Mouse (Mus musculus): ENCODE measurements around the gene Dcn.

The Dcn gene

DNA sequence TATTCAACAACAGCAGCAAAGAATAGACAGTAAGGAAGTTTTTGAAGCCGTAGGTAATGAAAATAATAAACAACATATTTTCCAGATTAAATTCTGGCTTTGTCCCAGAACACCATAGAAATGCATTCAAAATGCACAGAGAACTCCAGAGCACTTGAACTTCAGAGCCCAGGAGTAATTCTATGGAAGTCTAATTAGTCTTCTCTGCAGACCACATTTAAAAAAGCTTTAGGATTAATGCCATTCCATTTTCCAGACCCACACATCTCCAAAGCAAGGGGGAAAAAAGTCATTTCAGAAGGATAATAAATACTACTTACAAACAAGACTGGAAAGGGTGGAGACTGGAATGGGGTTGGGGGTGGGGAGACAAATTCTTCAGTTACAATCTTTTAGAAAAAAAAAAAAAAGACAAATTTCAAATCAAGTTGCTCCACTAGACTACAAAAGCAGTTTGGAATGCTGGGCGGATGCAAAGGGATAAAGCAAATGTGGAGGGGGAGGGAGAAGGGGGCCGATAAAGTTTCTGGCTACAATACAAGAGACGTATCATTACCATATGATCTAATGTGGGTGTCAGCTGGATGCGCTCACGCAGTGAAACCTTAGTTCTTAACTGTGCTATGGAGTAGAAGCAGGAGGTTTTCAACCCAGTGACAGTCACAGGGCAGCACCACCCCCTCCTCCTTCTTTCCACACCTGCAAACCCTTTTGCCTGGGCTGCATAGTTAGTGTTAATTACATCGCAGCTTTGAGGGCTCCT lies at the start of gene Dcn:
Dcn (plus strand) TSS at position 606 of the 763 bp plus-strand sequence.
- no peak for DNase-seq (ENCODE audit: low read depth)

DNA sequence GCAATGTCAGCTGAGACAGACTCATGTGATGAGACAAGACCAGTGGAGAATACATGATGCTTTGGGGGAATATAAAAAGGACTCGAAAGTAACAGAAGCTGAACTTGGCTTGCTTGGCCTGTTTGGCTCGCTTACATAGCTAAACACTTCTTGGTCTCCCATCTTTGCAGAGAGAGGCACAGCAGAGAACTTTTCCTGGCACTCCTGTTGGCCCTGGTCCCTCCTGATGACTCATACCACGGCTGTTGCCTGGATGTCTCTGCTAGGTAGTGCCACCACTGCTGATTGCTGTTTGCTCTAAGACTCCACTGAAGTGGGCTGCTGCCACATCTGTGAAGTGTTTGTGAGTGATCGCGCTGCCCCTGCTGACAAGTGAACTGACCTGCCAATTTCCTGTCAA lies 42.7 kb upstream of the Dcn start:
- DNase-seq (ENCODE audit: low read depth), result no peak

DNA sequence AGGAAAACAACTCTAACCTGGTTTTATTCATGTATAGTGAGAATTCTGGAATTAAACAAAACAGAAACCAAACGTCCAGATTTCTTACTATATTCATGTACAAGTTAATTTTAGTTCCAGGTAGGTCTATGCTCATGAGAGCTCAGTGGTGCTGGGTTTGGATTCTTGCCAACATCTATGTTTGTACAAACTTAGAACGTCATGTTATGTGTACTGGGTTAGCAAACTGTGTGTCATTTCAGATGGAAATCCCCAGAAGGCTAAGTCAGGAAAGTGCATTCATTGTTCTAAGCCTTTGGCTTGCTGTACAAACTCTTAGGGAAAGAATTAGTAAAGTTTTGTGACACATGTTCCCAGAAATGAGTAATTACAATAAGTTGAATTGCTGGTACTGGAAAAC lies 37.1 kb upstream of the Dcn start:
- DNase-seq (ENCODE audit: low read depth), result no peak

DNA sequence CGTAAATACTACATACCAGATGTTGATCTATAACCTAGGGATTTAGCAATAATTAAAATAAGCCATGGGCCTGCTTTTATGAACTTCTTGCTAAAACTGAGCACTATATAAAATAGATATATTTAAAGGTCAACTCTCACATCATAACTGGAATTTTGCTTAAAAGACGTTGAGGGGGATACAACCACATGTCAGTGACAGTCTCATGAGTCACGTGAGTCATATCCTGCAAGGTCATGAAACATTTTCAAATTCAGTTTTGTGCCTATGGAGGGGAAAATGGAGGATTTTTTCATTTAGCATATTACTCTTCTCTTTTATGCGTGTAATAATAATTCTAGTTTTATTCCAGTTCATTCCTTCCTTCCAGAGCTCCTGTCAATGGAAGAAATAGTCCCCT lies 32.9 kb upstream of the Dcn start:
- DNase-seq (ENCODE audit: low read depth), result no peak

DNA sequence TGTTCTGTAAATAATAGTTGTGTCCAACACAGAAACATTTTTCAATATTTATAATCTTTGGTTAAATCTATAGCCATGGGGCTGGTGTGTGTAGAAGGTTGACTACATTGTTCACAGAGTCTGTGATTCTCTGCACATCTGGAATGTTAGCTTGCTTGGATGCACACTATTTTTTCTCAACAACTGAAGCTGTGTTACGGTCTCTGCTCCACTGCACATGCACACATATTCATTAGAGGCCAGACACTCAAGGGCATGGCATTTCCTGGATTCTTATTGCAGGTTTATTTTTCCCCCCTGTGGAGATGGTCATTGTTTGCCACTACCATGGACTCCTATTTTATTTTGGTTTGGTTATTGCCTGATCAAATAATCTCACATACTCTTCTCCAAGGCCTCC lies 26.5 kb upstream of the Dcn start:
- no peak for DNase-seq (ENCODE audit: low read depth)

DNA sequence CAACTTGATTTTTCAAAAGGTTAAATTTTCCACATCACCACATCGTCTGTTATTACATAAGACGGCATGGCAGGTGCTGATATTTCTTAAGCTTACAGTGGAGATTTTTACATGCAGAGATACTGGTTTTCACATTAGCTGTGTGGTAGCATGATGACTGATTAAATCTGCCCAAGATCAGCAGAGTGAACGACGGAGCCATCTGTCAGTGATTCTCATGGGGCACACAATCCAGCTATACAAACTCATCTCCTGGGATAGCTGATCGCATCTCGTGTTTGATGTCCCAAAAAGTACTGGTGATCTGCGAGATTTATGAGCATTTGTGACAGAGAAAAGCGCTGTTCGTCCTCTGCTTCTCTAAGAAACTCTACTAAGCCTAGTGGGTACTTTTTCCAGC lies 25.9 kb upstream of the Dcn start:
- DNase-seq (ENCODE audit: low read depth), result no peak

DNA sequence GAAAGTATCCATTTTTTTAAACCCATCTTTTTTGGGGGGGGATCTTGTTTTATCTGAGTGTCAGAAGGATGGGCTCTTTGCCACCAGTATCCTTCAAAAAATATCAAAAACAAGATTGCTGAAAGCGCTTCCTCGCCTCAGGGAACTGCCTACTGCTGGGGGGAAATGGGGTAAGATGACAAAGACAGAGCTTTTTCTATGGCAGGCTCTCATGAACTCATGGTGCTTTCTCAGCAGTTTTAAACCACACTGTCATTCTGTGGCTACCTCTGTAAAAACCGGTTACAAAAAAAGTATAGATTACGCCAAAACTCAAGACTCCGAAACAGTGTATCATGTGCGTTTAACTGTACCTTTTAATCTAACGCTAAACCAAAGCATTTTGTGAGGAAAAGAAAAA lies 22.4 kb upstream of the Dcn start:
- no peak for DNase-seq (ENCODE audit: low read depth)

DNA sequence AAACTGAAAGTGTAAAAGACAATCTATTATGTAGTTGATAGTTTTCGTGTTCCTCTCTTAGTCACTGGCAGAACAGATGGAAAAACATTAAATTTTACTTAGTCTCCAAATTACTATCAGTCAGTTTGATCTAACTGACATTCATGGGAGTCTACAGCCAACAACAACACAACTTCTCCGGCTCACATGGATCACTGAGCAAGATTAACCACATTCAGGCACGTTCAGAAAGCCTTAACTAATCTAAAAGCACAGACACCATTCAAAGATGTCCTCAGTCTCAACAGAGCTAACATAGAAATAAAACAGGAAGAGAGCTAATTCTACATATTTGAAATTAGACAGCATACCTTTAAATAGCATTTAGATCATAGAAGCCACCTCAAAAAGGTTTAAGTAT lies 12.6 kb upstream of the Dcn start:
- DNase-seq (ENCODE audit: low read depth), result no peak

DNA sequence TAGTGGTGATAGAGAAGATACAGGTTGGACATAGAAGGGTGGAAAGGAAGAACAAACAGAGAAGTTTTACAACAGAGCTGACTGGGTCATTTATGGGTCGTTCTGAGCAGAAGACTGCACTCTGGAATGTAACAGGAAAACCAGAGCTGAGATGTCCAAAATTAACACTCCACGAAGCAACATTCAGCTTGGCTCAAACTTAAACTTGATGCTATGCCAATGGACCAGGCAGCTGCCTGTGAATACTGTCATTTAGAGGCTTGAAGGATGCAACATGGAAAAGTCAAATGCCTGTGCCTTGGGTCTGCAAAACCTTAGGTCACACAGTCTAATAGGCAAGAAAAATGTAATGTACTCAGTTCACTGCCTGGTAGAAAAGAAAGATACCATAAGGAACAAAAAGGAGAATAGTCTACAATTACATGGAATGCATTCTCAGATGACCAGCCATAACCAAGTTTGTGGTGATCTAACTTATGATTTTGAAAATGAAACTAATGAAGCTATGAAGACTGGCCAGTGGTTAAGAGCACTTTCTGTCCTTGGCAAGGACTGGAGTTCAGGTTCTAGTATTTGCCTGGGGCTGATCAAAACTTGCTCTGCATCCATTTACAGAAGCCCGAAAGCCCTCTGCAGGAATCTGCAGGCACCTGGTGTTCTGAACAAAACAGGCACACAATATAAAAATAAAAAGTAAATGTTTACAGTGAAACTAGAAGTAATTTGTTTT lies 9.8 kb upstream of the Dcn start:
- no peak for DNase-seq (ENCODE audit: low read depth)

DNA sequence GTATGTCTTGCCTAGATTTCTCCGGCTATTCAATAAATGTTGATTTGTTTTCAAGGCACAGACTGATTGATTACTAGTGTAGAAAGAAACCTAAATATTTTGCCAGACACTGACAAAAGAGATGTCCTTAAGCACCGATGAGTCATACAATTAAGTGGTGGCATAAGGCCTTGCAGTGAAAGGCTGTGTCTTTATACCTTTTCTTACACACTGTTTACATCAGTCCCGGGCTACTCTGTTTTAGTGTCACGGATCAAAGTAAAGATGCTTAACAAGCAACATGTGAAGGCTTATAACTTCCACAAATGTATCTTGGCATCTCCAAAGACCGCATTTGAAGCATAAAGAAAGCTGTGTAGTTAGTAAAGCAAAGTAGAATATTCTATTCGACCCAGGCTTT lies 3.9 kb upstream of the Dcn start:
- no peak for DNase-seq (ENCODE audit: low read depth)

DNA sequence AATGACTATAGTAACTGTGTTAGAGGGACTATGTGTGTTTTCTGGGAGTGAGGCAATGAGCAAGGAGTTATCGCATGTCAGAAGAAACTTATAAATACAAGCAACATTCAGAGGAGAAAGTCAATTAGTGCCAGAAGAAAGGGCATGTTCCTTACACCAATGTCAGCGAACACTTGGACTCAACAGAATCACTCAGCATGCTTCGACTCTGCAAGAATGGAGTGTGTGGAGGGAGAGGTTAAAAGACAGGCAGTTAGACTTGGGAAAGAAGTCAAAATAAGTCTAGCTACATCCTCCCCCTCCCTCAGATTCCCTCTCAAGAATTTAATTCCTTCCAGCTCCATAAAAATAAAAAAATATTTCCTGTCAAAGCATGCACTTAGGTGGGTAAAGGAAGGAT lies 1.1 kb upstream of the Dcn start:
- no peak for DNase-seq (ENCODE audit: low read depth)

DNA sequence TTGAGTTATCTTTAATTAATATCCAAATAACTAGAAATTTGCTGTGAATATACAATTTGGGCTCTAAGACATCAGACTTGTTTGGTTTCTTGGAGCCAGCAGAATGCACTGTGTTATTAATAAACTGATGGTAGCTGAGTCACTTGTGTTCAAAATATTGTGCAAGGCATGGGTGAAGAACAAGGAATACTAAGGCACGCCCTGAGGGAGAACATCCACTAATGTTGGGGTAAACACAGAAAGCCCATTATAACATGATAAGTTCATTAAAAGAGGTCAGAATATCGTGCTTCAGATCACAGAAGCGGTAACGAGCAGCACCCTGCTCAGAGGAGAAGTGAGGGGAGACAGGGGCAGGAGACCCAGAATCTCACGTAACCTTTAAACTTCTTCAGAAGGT lies 2.7 kb downstream of the Dcn start:
- no peak for DNase-seq (ENCODE audit: low read depth)

DNA sequence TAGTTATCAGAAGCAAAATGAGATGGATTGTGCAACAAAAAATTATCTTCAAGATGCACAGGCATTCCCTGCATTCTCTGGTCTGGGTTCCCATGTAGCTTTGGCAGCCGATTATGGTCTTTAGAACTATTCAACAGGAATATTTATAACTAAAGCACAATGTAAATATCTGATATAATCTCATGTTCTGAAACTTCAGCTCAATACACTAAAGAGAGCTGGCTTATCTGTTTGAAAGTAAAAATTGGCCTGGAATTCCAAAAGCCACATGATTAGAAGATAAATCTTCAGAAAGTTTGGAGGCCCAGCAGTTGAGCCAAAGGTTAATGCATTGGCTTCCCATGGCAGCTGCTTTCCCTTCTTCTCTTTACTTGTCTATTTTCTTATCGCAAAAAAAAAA lies 4.6 kb downstream of the Dcn start:
- no peak for DNase-seq (ENCODE audit: low read depth)

DNA sequence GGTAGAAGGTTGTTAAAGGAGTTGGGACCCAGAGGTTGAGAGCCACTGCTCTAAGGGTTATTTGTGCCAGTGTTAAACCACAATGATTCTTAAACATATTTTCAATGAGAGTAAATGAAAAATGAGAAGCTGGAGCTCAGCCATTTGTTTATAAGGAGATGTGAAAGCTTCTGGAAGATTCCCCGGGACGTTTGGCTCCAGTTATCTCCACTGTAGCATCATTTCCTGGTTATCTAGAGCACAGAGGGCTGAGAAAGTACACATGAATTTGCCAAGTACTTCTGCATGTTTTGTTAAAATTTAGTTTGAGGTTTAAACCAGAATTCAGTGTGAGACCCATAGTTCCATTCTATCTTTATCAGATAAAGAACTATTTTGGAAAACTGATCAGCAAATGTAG lies 5.7 kb downstream of the Dcn start:
- DNase-seq (ENCODE audit: low read depth), result no peak

DNA sequence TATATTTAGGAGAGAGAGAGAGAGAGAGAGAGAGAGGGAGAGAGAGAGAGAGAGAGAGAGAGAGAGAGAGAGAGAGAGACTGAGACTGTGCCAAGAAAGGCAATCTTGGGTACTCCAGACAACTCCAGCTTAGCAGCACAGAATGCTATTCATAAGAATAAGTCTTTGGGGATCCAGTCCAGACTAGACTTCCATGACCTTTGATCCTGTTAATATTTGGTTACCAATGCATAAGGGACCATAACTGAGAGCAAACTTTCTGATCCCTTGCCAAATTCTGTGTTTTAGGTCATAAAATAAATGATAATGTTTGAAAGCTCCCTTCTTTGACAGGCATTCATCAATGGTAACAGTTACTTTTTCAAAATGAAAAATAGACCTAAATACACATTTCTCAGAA lies 6.7 kb downstream of the Dcn start:
- no peak for DNase-seq (ENCODE audit: low read depth)

DNA sequence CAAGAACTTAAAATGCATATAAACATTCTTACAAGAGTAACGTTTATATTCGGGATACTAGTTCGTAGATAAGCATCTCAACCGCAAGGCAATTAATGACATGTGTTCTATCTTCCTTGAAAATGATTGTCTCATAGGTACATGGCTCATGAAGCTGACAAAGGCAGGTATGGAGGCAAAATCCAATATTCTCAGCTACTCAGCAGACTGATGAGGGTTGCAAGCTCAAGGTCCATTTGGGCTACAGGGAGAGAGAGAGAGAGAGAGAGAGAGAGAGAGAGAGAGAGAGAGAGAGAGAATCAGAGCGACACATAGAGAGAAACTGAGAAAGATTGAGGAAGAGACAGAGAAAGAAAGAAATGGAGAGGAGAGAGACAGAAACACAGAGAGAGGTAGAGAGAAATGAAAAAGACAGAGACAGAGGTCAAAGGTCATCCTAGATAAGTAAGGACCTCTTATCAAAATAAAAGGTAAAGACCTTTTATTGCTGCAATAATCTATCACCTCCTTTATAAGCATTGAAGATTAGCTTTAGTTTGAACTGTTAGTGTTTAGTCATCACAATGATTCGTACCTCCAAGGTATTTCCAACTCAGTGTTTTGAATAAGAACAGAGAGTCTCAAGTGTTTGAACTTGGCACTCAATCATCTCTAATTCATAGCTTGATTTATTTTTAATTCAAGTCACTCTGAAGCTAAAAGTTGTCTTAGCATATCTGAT lies 8.0 kb downstream of the Dcn start:
- no peak for DNase-seq (ENCODE audit: low read depth)

DNA sequence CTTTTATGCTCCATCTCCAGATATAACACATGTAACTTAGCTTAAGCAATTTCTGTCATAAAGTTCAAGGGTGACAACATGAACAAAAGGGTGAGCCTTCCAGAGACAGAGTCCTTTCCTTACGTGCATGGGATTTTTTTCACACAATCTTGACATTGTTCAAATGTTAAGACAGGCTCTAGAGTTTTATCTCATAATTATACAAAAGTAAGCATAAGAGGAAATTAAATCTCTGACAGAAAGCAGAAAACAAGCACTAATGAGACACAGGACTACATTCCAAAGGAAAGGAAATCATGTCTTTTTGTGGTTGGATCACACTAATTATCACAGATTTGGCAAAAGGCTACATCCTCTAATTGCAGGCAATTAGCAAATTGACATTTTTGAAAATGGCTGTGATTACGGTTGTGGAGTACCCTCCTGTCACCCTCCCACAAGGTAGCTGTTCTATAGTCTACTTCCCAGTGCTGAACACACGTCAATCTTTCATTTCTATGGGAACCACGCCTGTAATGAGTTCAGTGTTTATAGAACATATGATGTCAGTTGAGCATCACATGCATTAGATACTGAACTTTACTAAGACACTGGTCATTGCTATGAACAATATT lies 13.1 kb downstream of the Dcn start:
- no peak for DNase-seq (ENCODE audit: low read depth)

DNA sequence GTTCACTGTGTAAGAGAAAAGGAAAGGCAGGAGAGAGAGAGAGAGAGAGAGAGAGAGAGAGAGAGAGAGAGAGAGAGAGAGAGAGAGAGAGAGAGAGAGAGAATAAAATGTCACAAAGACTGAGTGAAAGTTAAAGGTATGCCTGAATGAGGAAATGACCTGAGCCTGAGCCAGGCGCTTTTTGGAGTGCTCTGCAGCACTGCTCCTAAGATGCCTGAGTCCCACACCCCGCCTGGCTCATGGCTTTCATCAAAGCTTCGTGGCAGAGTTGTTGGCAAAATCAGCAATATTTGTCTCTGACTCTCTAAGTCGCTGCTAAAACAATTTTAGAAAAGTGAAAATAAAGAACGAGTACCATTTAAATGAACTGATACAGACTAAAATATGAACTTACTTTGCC lies 18.2 kb downstream of the Dcn start:
- DNase-seq (ENCODE audit: low read depth), result no peak

DNA sequence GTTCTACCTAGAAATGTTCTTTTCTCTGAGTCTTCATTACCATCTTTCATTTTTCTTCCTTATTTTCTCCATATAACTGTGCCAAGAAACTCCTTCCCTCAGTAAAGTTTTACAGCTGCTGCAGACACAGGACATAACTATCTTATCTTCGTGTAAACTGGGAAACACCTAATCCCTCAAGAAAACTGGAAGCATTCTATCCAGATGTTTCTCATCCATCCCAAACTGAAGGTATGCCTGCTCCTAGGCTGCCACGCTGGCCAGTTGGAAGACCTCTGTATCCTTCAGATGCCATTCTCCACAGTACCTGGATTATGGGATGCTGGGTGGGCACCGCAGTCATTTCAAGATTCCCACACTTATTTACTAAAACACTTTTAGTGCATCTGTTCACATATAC lies 44.0 kb downstream of the Dcn start:
- DNase-seq (ENCODE audit: low read depth), result no peak

DNA sequence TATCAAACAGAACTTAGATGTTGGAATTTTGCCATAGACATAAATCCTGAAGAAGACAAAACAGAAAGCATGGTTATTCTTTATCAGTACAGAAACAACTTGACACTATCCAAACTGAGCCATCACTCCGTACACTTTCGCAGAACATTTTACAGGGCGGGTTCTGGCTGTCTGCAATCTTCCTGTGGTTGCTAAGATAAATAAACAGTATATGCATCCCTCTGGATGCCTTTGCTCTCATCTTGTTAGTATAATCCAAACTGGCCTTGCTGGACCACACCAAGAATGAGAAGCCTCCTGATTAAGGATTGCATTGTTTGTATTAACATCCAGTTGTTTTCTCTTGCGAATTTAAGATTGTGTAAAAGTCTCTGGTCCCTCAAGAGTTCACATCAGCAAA lies 56.3 kb downstream of the Dcn start:
- DNase-seq (ENCODE audit: low read depth), result no peak

DNA sequence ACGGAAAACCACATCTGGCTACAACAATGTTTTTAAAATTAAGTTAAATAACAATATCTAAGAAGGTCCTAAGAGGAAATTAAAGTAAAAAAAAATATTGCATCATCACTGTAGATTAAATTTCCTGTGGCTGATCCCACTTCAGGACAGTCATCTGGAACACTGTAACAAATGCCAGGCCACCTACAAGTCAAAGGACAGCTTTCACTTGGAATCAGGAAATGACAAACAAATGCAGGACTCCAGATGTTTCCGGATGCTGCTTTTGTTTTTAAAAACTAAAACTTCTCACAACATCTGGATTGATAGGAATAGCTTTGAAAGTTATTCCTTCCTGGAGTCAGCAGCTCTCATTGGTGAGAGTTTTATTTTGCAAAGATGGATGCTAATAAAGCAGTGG lies 57.5 kb downstream of the Dcn start:
- DNase-seq (ENCODE audit: low read depth), result no peak

DNA sequence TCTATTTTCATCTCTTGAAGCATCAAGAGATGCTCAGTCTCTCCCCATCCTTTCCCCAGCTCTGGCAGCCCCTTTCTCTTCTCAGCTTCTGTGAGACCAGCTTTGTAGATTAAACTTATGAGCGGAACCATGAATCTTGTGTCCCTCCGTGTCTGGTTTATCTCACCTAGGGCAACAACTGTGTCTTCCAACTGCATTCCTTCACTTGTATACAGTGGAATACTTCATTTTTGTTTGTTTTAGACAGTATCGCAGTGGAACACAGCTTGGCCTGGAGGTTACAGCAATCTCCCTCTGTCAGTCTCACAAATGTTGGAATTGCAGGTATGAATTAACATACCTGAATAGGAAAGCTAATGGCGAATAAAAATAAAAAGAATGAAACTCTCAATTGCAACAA lies 58.8 kb downstream of the Dcn start:
- DNase-seq (ENCODE audit: low read depth), result no peak

DNA sequence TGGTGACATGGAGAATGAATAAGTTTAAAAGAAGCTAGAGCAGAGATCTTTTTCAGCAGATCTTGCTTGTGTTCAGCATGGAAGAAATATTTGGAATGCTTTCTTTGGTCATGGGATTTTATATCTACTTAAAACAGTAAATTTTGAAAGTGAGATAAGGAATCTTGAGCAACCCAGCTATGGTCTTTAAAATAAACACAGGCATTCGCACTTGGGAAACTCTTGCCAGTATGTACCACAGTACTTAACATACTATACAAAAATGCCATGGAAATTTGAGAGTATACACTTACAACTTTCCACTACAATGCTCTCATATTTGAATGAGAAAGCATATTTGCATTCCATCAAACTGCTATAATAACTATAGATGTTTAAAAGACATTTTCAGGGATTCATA lies 68.3 kb downstream of the Dcn start:
- no peak for DNase-seq (ENCODE audit: low read depth)
